Mouse (Mus musculus): Measurements from ENCODE around the gene Copg2. TPM values are rescaled to one million over a fixed set of nuclear protein-coding genes. Genes with fewer than 3 reads are reported as not detected.

The Copg2 gene
- polyA plus RNA-seq, 1 experiment from 2014 or later, result 25.2 TPM

GRCm38 (mm10) chr6:30730301-30730971, 166.2 kb downstream of the Copg2 start:
- Histone ChIP-seq H3K4me2 (ENCODE audit: low read length) (no peak overlapping the region), H3K9me3 (ENCODE audit: control insufficient read depth, low read length) (peaks cover 4% of the 10 kb centered on the region), H3K27me3 (replicated peaks; ENCODE audit: control insufficient read depth, insufficient read depth, low read length) (no peaks in the 10 kb centered on the region), H3K4me1 (ENCODE audit: control insufficient read depth, insufficient read depth, low read depth, low read length) (no peaks in the 10 kb centered on the region), H3K36me3 (ENCODE audit: control insufficient read depth, insufficient read depth, low read length) (no peaks in the 10 kb centered on the region), H3K4me3 (ENCODE audit: low read length) (no peak overlapping the region), H3K27ac (ENCODE audit: low read depth, low read length) (no peak overlapping the region), H3K9ac (ENCODE audit: low read depth, low read length) (no peak overlapping the region)
- 47% methylated on average over 12 of the region's 12 CpGs for WGBS
- ATAC-seq, result no peak

GRCm38 (mm10) chr6:30723331-30723730, 173.3 kb downstream of the Copg2 start, which contains the start of gene Mest:
Gene Mest, plus strand, starts transcription at chr6:30723547.
- H3K36me3 ChIP-seq (ENCODE audit: control insufficient read depth, insufficient read depth, low read length), result no peaks in the 10 kb centered on the region
- H3K9ac ChIP-seq (ENCODE audit: low read depth, low read length), result no peak within 1 kb of the TSS
- H3K9me3 ChIP-seq (ENCODE audit: control insufficient read depth, low read length), result no peaks in the 10 kb centered on the region
- H3K27ac ChIP-seq (ENCODE audit: low read depth, low read length), result peak within 1 kb of the TSS; percentile 54
- H3K4me3 ChIP-seq (ENCODE audit: low read length), result no peak within 1 kb of the TSS
- no peak for ATAC-seq
- H3K4me2 ChIP-seq (ENCODE audit: low read length), result no peak within 1 kb of the TSS
- H3K4me1 ChIP-seq (ENCODE audit: control insufficient read depth, insufficient read depth, low read depth, low read length), result peaks cover 2% of the 10 kb centered on the region; the same call in 1 of the 2 replicates
- 70% methylated on average over 7 of the region's 7 CpGs for WGBS
- no peaks in the 10 kb centered on the region for H3K27me3 ChIP-seq (replicated peaks; ENCODE audit: control insufficient read depth, insufficient read depth, low read length)

- Histone ChIP-seq H3K4me1 (ENCODE audit: control insufficient read depth, insufficient read depth, low read depth, low read length) (peaks cover 2% of the 10 kb centered on the region; the same call in 1 of the 2 replicates), H3K27me3 (replicated peaks; ENCODE audit: control insufficient read depth, insufficient read depth, low read length) (no peaks in the 10 kb centered on the region), H3K27ac (ENCODE audit: low read depth, low read length) (peak overlapping the region; percentile 54), H3K36me3 (ENCODE audit: control insufficient read depth, insufficient read depth, low read length) (no peaks in the 10 kb centered on the region), H3K9ac (ENCODE audit: low read depth, low read length) (no peak overlapping the region), H3K4me2 (ENCODE audit: low read length) (no peak overlapping the region), H3K4me3 (ENCODE audit: low read length) (no peak overlapping the region), H3K9me3 (ENCODE audit: control insufficient read depth, low read length) (no peaks in the 10 kb centered on the region)
- WGBS, result 50% methylated on average over 4 of the region's 4 CpGs
- peak; percentile 81 for ATAC-seq
Observed at GRCm38 (mm10) chr6:30722385-30723164, 174.0 kb downstream of the Copg2 start.

GRCm38 (mm10) chr6:30716796-30717195, 179.8 kb downstream of the Copg2 start:
- 61% methylated on average over 7 of the region's 7 CpGs for WGBS
- peaks cover under 1% of the 10 kb centered on the region; the same call in 1 of the 2 replicates for H3K4me1 ChIP-seq (ENCODE audit: control insufficient read depth, insufficient read depth, low read depth, low read length)
- no peaks in the 10 kb centered on the region for H3K36me3 ChIP-seq (ENCODE audit: control insufficient read depth, insufficient read depth, low read length)
- no peaks in the 10 kb centered on the region for H3K9me3 ChIP-seq (ENCODE audit: control insufficient read depth, low read length)
- no peak overlapping the region for H3K27ac ChIP-seq (ENCODE audit: low read depth, low read length)
- no peak overlapping the region for H3K4me3 ChIP-seq (ENCODE audit: low read length)
- no peak overlapping the region for H3K4me2 ChIP-seq (ENCODE audit: low read length)
- H3K27me3 ChIP-seq (replicated peaks; ENCODE audit: control insufficient read depth, insufficient read depth, low read length), result no peaks in the 10 kb centered on the region
- ATAC-seq, result no peak
- no peak overlapping the region for H3K9ac ChIP-seq (ENCODE audit: low read depth, low read length)

GRCm38 (mm10) chr6:30714891-30715471, 181.6 kb downstream of the Copg2 start:
- Histone ChIP-seq H3K9me3 (ENCODE audit: control insufficient read depth, low read length) (no peaks in the 10 kb centered on the region), H3K9ac (ENCODE audit: low read depth, low read length) (no peak overlapping the region), H3K4me2 (ENCODE audit: low read length) (no peak overlapping the region), H3K27me3 (replicated peaks; ENCODE audit: control insufficient read depth, insufficient read depth, low read length) (no peaks in the 10 kb centered on the region), H3K36me3 (ENCODE audit: control insufficient read depth, insufficient read depth, low read length) (no peaks in the 10 kb centered on the region), H3K4me1 (ENCODE audit: control insufficient read depth, insufficient read depth, low read depth, low read length) (no peaks in the 10 kb centered on the region), H3K27ac (ENCODE audit: low read depth, low read length) (no peak overlapping the region), H3K4me3 (ENCODE audit: low read length) (no peak overlapping the region)
- no peak for ATAC-seq
- 79% methylated on average over 5 of the region's 5 CpGs for WGBS

GRCm38 (mm10) chr6:30713896-30714295, 182.7 kb downstream of the Copg2 start:
- Histone ChIP-seq H3K27me3 (replicated peaks; ENCODE audit: control insufficient read depth, insufficient read depth, low read length) (no peaks in the 10 kb centered on the region), H3K36me3 (ENCODE audit: control insufficient read depth, insufficient read depth, low read length) (no peaks in the 10 kb centered on the region), H3K4me1 (ENCODE audit: control insufficient read depth, insufficient read depth, low read depth, low read length) (no peaks in the 10 kb centered on the region; the same call in 1 of the 2 replicates), H3K4me3 (ENCODE audit: low read length) (no peak overlapping the region), H3K9ac (ENCODE audit: low read depth, low read length) (no peak overlapping the region), H3K27ac (ENCODE audit: low read depth, low read length) (no peak overlapping the region), H3K9me3 (ENCODE audit: control insufficient read depth, low read length) (no peaks in the 10 kb centered on the region), H3K4me2 (ENCODE audit: low read length) (no peak overlapping the region)
- WGBS, result 76% methylated on average over 11 of the region's 11 CpGs
- ATAC-seq, result no peak

GRCm38 (mm10) chr6:30713455-30713854, 183.1 kb downstream of the Copg2 start:
- no peak overlapping the region for H3K9ac ChIP-seq (ENCODE audit: low read depth, low read length)
- WGBS, result 81% methylated on average over 6 of the region's 6 CpGs
- no peak overlapping the region for H3K27ac ChIP-seq (ENCODE audit: low read depth, low read length)
- no peaks in the 10 kb centered on the region for H3K36me3 ChIP-seq (ENCODE audit: control insufficient read depth, insufficient read depth, low read length)
- no peak overlapping the region for H3K4me2 ChIP-seq (ENCODE audit: low read length)
- no peaks in the 10 kb centered on the region for H3K27me3 ChIP-seq (replicated peaks; ENCODE audit: control insufficient read depth, insufficient read depth, low read length)
- no peak overlapping the region for H3K4me3 ChIP-seq (ENCODE audit: low read length)
- H3K9me3 ChIP-seq (ENCODE audit: control insufficient read depth, low read length), result no peaks in the 10 kb centered on the region
- ATAC-seq, result no peak
- H3K4me1 ChIP-seq (ENCODE audit: control insufficient read depth, insufficient read depth, low read depth, low read length), result no peaks in the 10 kb centered on the region; the same call in 1 of the 2 replicates

- H3K4me1 ChIP-seq (ENCODE audit: control insufficient read depth, insufficient read depth, low read depth, low read length), result no peaks in the 10 kb centered on the region; the same call in 1 of the 2 replicates
- no peaks in the 10 kb centered on the region for H3K9me3 ChIP-seq (ENCODE audit: control insufficient read depth, low read length)
- no peak overlapping the region for H3K4me2 ChIP-seq (ENCODE audit: low read length)
- 66% methylated on average over 7 of the region's 7 CpGs for WGBS
- no peaks in the 10 kb centered on the region for H3K27me3 ChIP-seq (replicated peaks; ENCODE audit: control insufficient read depth, insufficient read depth, low read length)
- H3K36me3 ChIP-seq (ENCODE audit: control insufficient read depth, insufficient read depth, low read length), result no peaks in the 10 kb centered on the region
- H3K4me3 ChIP-seq (ENCODE audit: low read length), result no peak overlapping the region
- H3K9ac ChIP-seq (ENCODE audit: low read depth, low read length), result no peak overlapping the region
- H3K27ac ChIP-seq (ENCODE audit: low read depth, low read length), result no peak overlapping the region
- no peak for ATAC-seq
Observed at GRCm38 (mm10) chr6:30712484-30712883, 184.1 kb downstream of the Copg2 start.

GRCm38 (mm10) chr6:30711365-30711763, 185.2 kb downstream of the Copg2 start:
- Histone ChIP-seq H3K27ac (ENCODE audit: low read depth, low read length) (no peak overlapping the region), H3K4me1 (ENCODE audit: control insufficient read depth, insufficient read depth, low read depth, low read length) (no peaks in the 10 kb centered on the region; the same call in 1 of the 2 replicates), H3K9ac (ENCODE audit: low read depth, low read length) (no peak overlapping the region), H3K9me3 (ENCODE audit: control insufficient read depth, low read length) (no peaks in the 10 kb centered on the region), H3K27me3 (replicated peaks; ENCODE audit: control insufficient read depth, insufficient read depth, low read length) (no peaks in the 10 kb centered on the region), H3K4me3 (ENCODE audit: low read length) (no peak overlapping the region), H3K4me2 (ENCODE audit: low read length) (no peak overlapping the region), H3K36me3 (ENCODE audit: control insufficient read depth, insufficient read depth, low read length) (no peaks in the 10 kb centered on the region)
- 63% methylated on average over 10 of the region's 10 CpGs for WGBS
- ATAC-seq, result no peak
